Mouse (Mus musculus) embryonic facial prominence, embryonic 11.5 days (tissue): ENCODE data around the gene E2f8. TPM values are rescaled to one million over a fixed set of nuclear protein-coding genes. Genes with fewer than 3 reads are reported as not detected.

Experiments
- ATAC-seq: fragments of 200-750 bp; cut with Nextera tagmentation; replicated peaks from 2 replicates; pipeline ENCODE4 v1.8.0; 2017; ENCODE audit warnings: low read depth; ENCODE audit not compliant: insufficient number of reproducible peaks, low FRiP score, low TSS enrichment
- DNase-seq: peaks from one replicate; pipeline ENCODE4 v3.0.0-alpha.2; 2015; ENCODE audit warnings: low spot score
- H3K27ac ChIP-seq: fragments of 300-500 bp; sonication (generic); replicated peaks from 2 replicates; pipeline ENCODE4 v1.5.1; 2014; ENCODE audit warnings: mild to moderate bottlenecking, low read depth, low read length, control low read depth
- H3K27me3 ChIP-seq: fragments of 300-500 bp; sonication (generic); 2 replicates; pipeline ENCODE4 v1.6.1; 2014; ENCODE audit warnings: mild to moderate bottlenecking, low read length, moderate library complexity, mixed read lengths; ENCODE audit not compliant: control insufficient read depth, insufficient read depth
- H3K36me3 ChIP-seq: fragments of 300-500 bp; sonication (generic); replicated peaks from 2 replicates; pipeline ENCODE4 v1.6.1; 2014; ENCODE audit warnings: low read depth, mild to moderate bottlenecking, low read length, moderate library complexity, mixed read lengths; ENCODE audit not compliant: control insufficient read depth, insufficient read depth
- H3K4me1 ChIP-seq: fragments of 300-500 bp; sonication (generic); 2 replicates; pipeline ENCODE4 v1.6.1; 2014; ENCODE audit warnings: low read length, mixed read lengths; ENCODE audit not compliant: control insufficient read depth, insufficient read depth
- H3K4me2 ChIP-seq: fragments of 300-500 bp; sonication (generic); 2 replicates; pipeline ENCODE4 v1.6.1; 2014; ENCODE audit warnings: low read depth, mild to moderate bottlenecking, control low read depth, low read length, moderate library complexity
- H3K4me3 ChIP-seq: fragments of 300-500 bp; sonication (generic); 2 replicates; pipeline ENCODE4 v1.5.1; 2014; ENCODE audit warnings: low read depth, low read length, control low read depth
- H3K9ac ChIP-seq: fragments of 300-500 bp; sonication (generic); replicated peaks from 2 replicates; pipeline ENCODE4 v1.6.1; 2014; ENCODE audit warnings: mild to moderate bottlenecking, control low read depth, low read length
- H3K9me3 ChIP-seq: fragments of 300-500 bp; sonication (generic); replicated peaks from 2 replicates; pipeline ENCODE4 v1.6.1; 2016; ENCODE audit warnings: mild to moderate bottlenecking, low read length, inconsistent platforms, mixed read lengths; ENCODE audit not compliant: control insufficient read depth
- WGBS: fragments of 180-500 bp; shearing (Covaris S2); extraction: QIAGEN DNeasy Blood & Tissue Kit; methylation state at CpG from one replicate; pipeline ENCODE4 v1.1.7; 2014; 5-methylcytosine and 5-hydroxymethylcytosine counted together
- polyA plus RNA-seq: library from polyadenylated mRNA; unstranded; fragments of >200 nt; fragmentation: Nextera tagmentation; extraction: Ambion mirVana; gene quantifications from 2 replicates; pipeline ENCODE4 v1.2.1, GENCODE M21; 2014

E2f8 gene
- 12.4 and 13.6 TPM in 2 replicates for polyA plus RNA-seq

GRCm38 (mm10) chr7:48881486-48881885 is at the start of gene E2f8:
TSS of gene E2f8 (minus strand) at chr7:48881596.
- ATAC-seq = peak; percentile 81
- H3K4me3 ChIP-seq = peak within 1 kb of the TSS; percentile 81
- 0% methylated on average over 38 of the region's 41 CpGs for WGBS

GRCm38 (mm10) chr7:48930399-48930798 is 49.0 kb upstream of the E2f8 start:
- DNase-seq = no peak

More at GRCm38 (mm10) chr7:48881486-48881885, at the start of gene E2f8:
- DNase-seq = peak; percentile 90
- Histone ChIP-seq H3K9me3 (no peaks in the 10 kb centered on the region), H3K9ac (peak within 1 kb of the TSS; percentile 92), H3K36me3 (no peaks in the 10 kb centered on the region), H3K4me2 (peak within 1 kb of the TSS; percentile 89), H3K27ac (peak within 1 kb of the TSS; percentile 89), H3K4me1 (no peaks in the 10 kb centered on the region), H3K27me3 (0 out of 2 replicates have a peak, but pooled peaks cover 3% of the 10 kb centered on the region)

GRCm38 (mm10) chr7:48928364-48928763 is 47.0 kb upstream of the E2f8 start:
- no peak overlapping the region for H3K4me3 ChIP-seq
- no peak overlapping the region for H3K4me2 ChIP-seq
- no peaks in the 10 kb centered on the region for H3K36me3 ChIP-seq
- DNase-seq (peak; percentile 61), ATAC-seq (no peak; the same call in 1 of the 2 replicates)
- WGBS = 16% methylated on average over 3 of the region's 3 CpGs
- no peaks in the 10 kb centered on the region for H3K9me3 ChIP-seq
- no peaks in the 10 kb centered on the region for H3K4me1 ChIP-seq
- no peak overlapping the region for H3K9ac ChIP-seq
- no peaks in the 10 kb centered on the region for H3K27me3 ChIP-seq
- no peak overlapping the region for H3K27ac ChIP-seq

More at GRCm38 (mm10) chr7:48930399-48930798, 49.0 kb upstream of the E2f8 start:
- Histone ChIP-seq H3K4me2 (no peak overlapping the region), H3K36me3 (no peaks in the 10 kb centered on the region), H3K9me3 (no peaks in the 10 kb centered on the region), H3K4me1 (no peaks in the 10 kb centered on the region), H3K27me3 (no peaks in the 10 kb centered on the region), H3K9ac (no peak overlapping the region), H3K27ac (no peak overlapping the region), H3K4me3 (no peak overlapping the region)
- 75% methylated on average over 5 of the region's 5 CpGs for WGBS
- ATAC-seq = no peak

GRCm38 (mm10) chr7:48925214-48925613 is 43.8 kb upstream of the E2f8 start:
- Histone ChIP-seq H3K4me2 (no peak overlapping the region), H3K36me3 (no peaks in the 10 kb centered on the region), H3K4me3 (no peak overlapping the region), H3K4me1 (no peaks in the 10 kb centered on the region), H3K9ac (no peak overlapping the region), H3K27ac (no peak overlapping the region), H3K9me3 (no peaks in the 10 kb centered on the region), H3K27me3 (no peaks in the 10 kb centered on the region)
- no peak for ATAC-seq
- WGBS = 77% methylated on average over 3 of the region's 3 CpGs
- DNase-seq = no peak

GRCm38 (mm10) chr7:48923620-48924019 is 42.2 kb upstream of the E2f8 start:
- Histone ChIP-seq H3K9me3 (no peaks in the 10 kb centered on the region), H3K4me1 (no peaks in the 10 kb centered on the region), H3K27ac (no peak overlapping the region), H3K27me3 (no peaks in the 10 kb centered on the region), H3K36me3 (no peaks in the 10 kb centered on the region), H3K9ac (no peak overlapping the region), H3K4me3 (no peak overlapping the region), H3K4me2 (no peak overlapping the region)
- WGBS = 72% methylated on average over 10 of the region's 10 CpGs
- DNase-seq (no peak), ATAC-seq (no peak)

GRCm38 (mm10) chr7:48918389-48918788 is 37.0 kb upstream of the E2f8 start:
- Histone ChIP-seq H3K4me1 (no peaks in the 10 kb centered on the region; the same call in 1 of the 2 replicates), H3K9me3 (no peaks in the 10 kb centered on the region), H3K4me3 (no peak overlapping the region), H3K36me3 (no peaks in the 10 kb centered on the region), H3K27me3 (no peaks in the 10 kb centered on the region), H3K27ac (no peak overlapping the region), H3K9ac (no peak overlapping the region), H3K4me2 (no peak overlapping the region)
- DNase-seq (no peak), ATAC-seq (no peak)
- 24% methylated on average over 11 of the region's 11 CpGs for WGBS

- 5% methylated on average over 5 of the region's 5 CpGs for WGBS
- Histone ChIP-seq H3K4me3 (no peak overlapping the region), H3K9ac (no peak overlapping the region), H3K27me3 (no peaks in the 10 kb centered on the region), H3K4me1 (no peaks in the 10 kb centered on the region; the same call in 1 of the 2 replicates), H3K9me3 (no peaks in the 10 kb centered on the region), H3K4me2 (no peak overlapping the region), H3K36me3 (no peaks in the 10 kb centered on the region), H3K27ac (no peak overlapping the region)
- ATAC-seq (no peak), DNase-seq (no peak)
Observed at GRCm38 (mm10) chr7:48917988-48918387, 36.6 kb upstream of the E2f8 start.

GRCm38 (mm10) chr7:48917463-48917862 is 36.1 kb upstream of the E2f8 start:
- Histone ChIP-seq H3K4me3 (no peak overlapping the region), H3K9me3 (no peaks in the 10 kb centered on the region), H3K36me3 (no peaks in the 10 kb centered on the region), H3K4me2 (no peak overlapping the region), H3K4me1 (no peaks in the 10 kb centered on the region; the same call in 1 of the 2 replicates), H3K9ac (no peak overlapping the region), H3K27me3 (no peaks in the 10 kb centered on the region), H3K27ac (no peak overlapping the region)
- DNase-seq (no peak), ATAC-seq (no peak)
- 20% methylated on average over 5 of the region's 5 CpGs for WGBS
